Mouse (Mus musculus): ENCODE results near the gene Hist2h3c2. TPM values are rescaled to one million over a fixed set of nuclear protein-coding genes. Genes with fewer than 3 reads are reported as not detected.
A peak's percentile ranks its signal among the peaks of the same experiment; 100 is the strongest.
"Not testable (repeated sequence)": the region's sequence is repeated elsewhere in the genome, so short reads cannot be mapped to it uniquely, and the experiment has no call there.

Gene Hist2h3c2
- polyA plus RNA-seq, 1 experiment from 2014 or later: 13.8 TPM

GRCm38 (mm10) chr3:96243921-96244572 is 5.1 kb upstream of the Hist2h3c2 start:
- H3K4me3 ChIP-seq: peak overlapping the region; percentile 65
- no peaks in the 10 kb centered on the region for H3K36me3 ChIP-seq
- peaks cover 51% of the 10 kb centered on the region for H3K4me1 ChIP-seq
- peak overlapping the region; percentile 99 for H3K27ac ChIP-seq
- H3K4me2 ChIP-seq: peak overlapping the region; percentile 81
- 67% methylated on average over 7 of the region's 7 CpGs for WGBS (ENCODE audit: insufficient replicate concordance)
- no peaks in the 10 kb centered on the region for H3K27me3 ChIP-seq (replicated peaks)
- H3K9me3 ChIP-seq (replicated peaks): no peaks in the 10 kb centered on the region
- peak overlapping the region; percentile 91 for H3K9ac ChIP-seq
- ATAC-seq: no peak

GRCm38 (mm10) chr3:96240799-96241197 is 1.9 kb upstream of the Hist2h3c2 start:
- Histone ChIP-seq H3K4me3 (peak overlapping the region; percentile 37; the same call in 1 of the 2 replicates), H3K9ac (peak overlapping the region; percentile 91), H3K27ac (peak overlapping the region; percentile 89), H3K27me3 (replicated peaks) (no peaks in the 10 kb centered on the region), H3K9me3 (replicated peaks) (no peaks in the 10 kb centered on the region), H3K4me1 (peaks cover 60% of the 10 kb centered on the region), H3K36me3 (no peaks in the 10 kb centered on the region), H3K4me2 (peak overlapping the region; percentile 54)
- 75% methylated on average over 9 of the region's 9 CpGs for WGBS (ENCODE audit: insufficient replicate concordance)
- ATAC-seq: no peak

GRCm38 (mm10) chr3:96239949-96240798 is 1.2 kb upstream of the Hist2h3c2 start, which contains the start of gene Hist2h2aa2:
Gene Hist2h2aa2, minus strand, starts transcription at chr3:96240276.
- Histone ChIP-seq H3K4me1 (peaks cover 66% of the 10 kb centered on the region), H3K4me2 (peak within 1 kb of the TSS; percentile 54), H3K27ac (peak within 1 kb of the TSS; percentile 91), H3K9ac (peak within 1 kb of the TSS; percentile 91), H3K4me3 (peak within 1 kb of the TSS; percentile 41)
- not testable (repeated sequence) for H3K36me3 ChIP-seq; H3K9me3 ChIP-seq (replicated peaks); H3K27me3 ChIP-seq (replicated peaks)
- peak; percentile 71 for ATAC-seq
- WGBS (ENCODE audit: insufficient replicate concordance): 4% methylated on average over 32 of the region's 85 CpGs

GRCm38 (mm10) chr3:96237904-96238511 is 919 bp downstream of the Hist2h3c2 start:
- no peak for ATAC-seq
- Histone ChIP-seq H3K4me1 (peaks cover 48% of the 10 kb centered on the region), H3K9me3 (replicated peaks) (no peaks in the 10 kb centered on the region), H3K27me3 (replicated peaks) (no peaks in the 10 kb centered on the region), H3K4me2 (peak overlapping the region; percentile 77), H3K27ac (peak overlapping the region; percentile 98), H3K4me3 (peak overlapping the region; percentile 65), H3K36me3 (no peaks in the 10 kb centered on the region), H3K9ac (peak overlapping the region; percentile 83)
- under 1% methylated on average over 12 of the region's 12 CpGs for WGBS (ENCODE audit: insufficient replicate concordance)

GRCm38 (mm10) chr3:96237335-96237903 is 1.5 kb downstream of the Hist2h3c2 start:
- ATAC-seq: no peak
- 24% methylated on average over 7 of the region's 7 CpGs for WGBS (ENCODE audit: insufficient replicate concordance)
- H3K4me1 ChIP-seq: peaks cover 44% of the 10 kb centered on the region

GRCm38 (mm10) chr3:96236834-96237334 is 2.0 kb downstream of the Hist2h3c2 start:
- ATAC-seq: no peak
- WGBS (ENCODE audit: insufficient replicate concordance): 73% methylated on average over 4 of the region's 4 CpGs
- peak overlapping the region; percentile 98 for H3K27ac ChIP-seq

More at GRCm38 (mm10) chr3:96237335-96237903, 1.5 kb downstream of the Hist2h3c2 start:
- Histone ChIP-seq H3K27ac (peak overlapping the region; percentile 98), H3K36me3 (no peaks in the 10 kb centered on the region), H3K9me3 (replicated peaks) (no peaks in the 10 kb centered on the region), H3K4me3 (peak overlapping the region; percentile 65), H3K4me2 (peak overlapping the region; percentile 77), H3K27me3 (replicated peaks) (no peaks in the 10 kb centered on the region), H3K9ac (peak overlapping the region; percentile 83)

GRCm38 (mm10) chr3:96235836-96236235 is 3.1 kb downstream of the Hist2h3c2 start:
- no peaks in the 10 kb centered on the region for H3K27me3 ChIP-seq (replicated peaks)
- H3K4me2 ChIP-seq: peak overlapping the region; percentile 77
- 69% methylated on average over 3 of the region's 3 CpGs for WGBS (ENCODE audit: insufficient replicate concordance)
- peak overlapping the region; percentile 10 for H3K4me3 ChIP-seq
- peaks cover 35% of the 10 kb centered on the region for H3K4me1 ChIP-seq
- peak overlapping the region; percentile 64 for H3K27ac ChIP-seq
- no peak for ATAC-seq
- H3K9ac ChIP-seq: peak overlapping the region; percentile 83; the same call in 1 of the 2 replicates
- no peaks in the 10 kb centered on the region for H3K9me3 ChIP-seq (replicated peaks)
- no peaks in the 10 kb centered on the region for H3K36me3 ChIP-seq

More at GRCm38 (mm10) chr3:96236834-96237334, 2.0 kb downstream of the Hist2h3c2 start:
- Histone ChIP-seq H3K9me3 (replicated peaks) (no peaks in the 10 kb centered on the region), H3K27me3 (replicated peaks) (no peaks in the 10 kb centered on the region), H3K4me1 (peaks cover 40% of the 10 kb centered on the region), H3K9ac (peak overlapping the region; percentile 83), H3K4me2 (peak overlapping the region; percentile 77), H3K4me3 (peak overlapping the region; percentile 65), H3K36me3 (no peaks in the 10 kb centered on the region)

- H3K27me3 ChIP-seq (replicated peaks): no peaks in the 10 kb centered on the region
- 0 out of 2 replicates have a peak overlapping the region, but pooled peaks have one; percentile 0 for H3K9ac ChIP-seq
- no peaks in the 10 kb centered on the region for H3K9me3 ChIP-seq (replicated peaks)
- H3K27ac ChIP-seq: no peak overlapping the region
- no peak for ATAC-seq
- H3K4me1 ChIP-seq: peaks cover 36% of the 10 kb centered on the region
- H3K4me2 ChIP-seq: no peak overlapping the region
- no peaks in the 10 kb centered on the region for H3K36me3 ChIP-seq
- H3K4me3 ChIP-seq: no peak overlapping the region
- WGBS (ENCODE audit: insufficient replicate concordance): 58% methylated on average over 2 of the region's 2 CpGs
Observed at GRCm38 (mm10) chr3:96234914-96235313, 4.0 kb downstream of the Hist2h3c2 start.

GRCm38 (mm10) chr3:96231758-96232120 is 7.2 kb downstream of the Hist2h3c2 start:
- WGBS (ENCODE audit: insufficient replicate concordance): 38% methylated on average over 2 of the region's 2 CpGs
- H3K27ac ChIP-seq: no peak overlapping the region
- no peak for ATAC-seq
- H3K9me3 ChIP-seq (replicated peaks): no peaks in the 10 kb centered on the region
- no peak overlapping the region for H3K4me2 ChIP-seq
- no peaks in the 10 kb centered on the region for H3K27me3 ChIP-seq (replicated peaks)
- H3K4me3 ChIP-seq: no peak overlapping the region
- no peaks in the 10 kb centered on the region for H3K36me3 ChIP-seq
- peaks cover 27% of the 10 kb centered on the region for H3K4me1 ChIP-seq
- H3K9ac ChIP-seq: no peak overlapping the region

GRCm38 (mm10) chr3:96230910-96231757 is 7.8 kb downstream of the Hist2h3c2 start:
- Histone ChIP-seq H3K27me3 (replicated peaks) (no peaks in the 10 kb centered on the region), H3K4me3 (no peak overlapping the region), H3K36me3 (no peaks in the 10 kb centered on the region), H3K4me2 (no peak overlapping the region), H3K9me3 (replicated peaks) (no peaks in the 10 kb centered on the region), H3K4me1 (peaks cover 30% of the 10 kb centered on the region), H3K27ac (0 out of 2 replicates have a peak overlapping the region, but pooled peaks have one; percentile 55), H3K9ac (no peak overlapping the region)
- ATAC-seq: no peak
- WGBS (ENCODE audit: insufficient replicate concordance): 65% methylated on average over 4 of the region's 4 CpGs

GRCm38 (mm10) chr3:96230404-96230803 is 8.5 kb downstream of the Hist2h3c2 start:
- Histone ChIP-seq H3K4me1 (peaks cover 30% of the 10 kb centered on the region), H3K27ac (no peak overlapping the region), H3K36me3 (no peaks in the 10 kb centered on the region), H3K27me3 (replicated peaks) (no peaks in the 10 kb centered on the region), H3K9ac (no peak overlapping the region), H3K9me3 (replicated peaks) (no peaks in the 10 kb centered on the region), H3K4me2 (no peak overlapping the region), H3K4me3 (no peak overlapping the region)
- ATAC-seq: no peak
- 38% methylated on average over 2 of the region's 2 CpGs for WGBS (ENCODE audit: insufficient replicate concordance)
